Mouse (Mus musculus) hindbrain, postnatal 0 days (tissue): Measurements from ENCODE around the gene Dusp16. TPM values are rescaled to one million over a fixed set of nuclear protein-coding genes. Genes with fewer than 3 reads are reported as not detected.

Experiments
- ATAC-seq: fragments of 200-750 bp; cut with Nextera tagmentation; 2 replicates; pipeline ENCODE4 v1.8.0; 2017; ENCODE audit warnings: mild to moderate bottlenecking, moderate TSS enrichment, moderate library complexity
- DNase-seq: peaks from one replicate; pipeline ENCODE4 v3.0.0-alpha.2; 2015; ENCODE audit warnings: low spot score
- H3K27ac ChIP-seq: fragments of 300-500 bp; sonication (generic); 2 replicates; pipeline ENCODE4 v1.5.1; 2014; ENCODE audit warnings: mild to moderate bottlenecking
- H3K27me3 ChIP-seq: fragments of 300-500 bp; sonication (generic); 2 replicates; pipeline ENCODE4 v1.6.1; 2014; ENCODE audit warnings: low read length, mixed read lengths; ENCODE audit not compliant: insufficient read depth
- H3K36me3 ChIP-seq: fragments of 300-500 bp; sonication (generic); 2 replicates; pipeline ENCODE4 v1.6.1; 2014; ENCODE audit warnings: low read length, mixed read lengths; ENCODE audit not compliant: insufficient read depth
- H3K4me1 ChIP-seq: fragments of 300-500 bp; sonication (generic); 2 replicates; pipeline ENCODE4 v1.6.1; 2014; ENCODE audit warnings: antibody characterized with exemption, low read length, mixed read lengths; ENCODE audit not compliant: insufficient read depth
- H3K4me2 ChIP-seq: fragments of 300-500 bp; sonication (generic); 2 replicates; pipeline ENCODE4 v1.6.1; 2014; ENCODE audit warnings: low read depth, mild to moderate bottlenecking, low read length, moderate library complexity, mixed read lengths
- H3K4me3 ChIP-seq: fragments of 300-500 bp; sonication (generic); 2 replicates; pipeline ENCODE4 v1.5.1; 2014; ENCODE audit warnings: low read length
- H3K9ac ChIP-seq: fragments of 300-500 bp; sonication (generic); replicated peaks from 2 replicates; pipeline ENCODE4 v1.6.1; 2014; ENCODE audit warnings: mild to moderate bottlenecking, low read length, moderate library complexity, mixed read lengths
- H3K9me3 ChIP-seq: fragments of 300-500 bp; sonication (generic); 2 replicates; pipeline ENCODE4 v1.6.1; 2016; ENCODE audit warnings: low read length, mixed read lengths
- CTCF ChIP-seq: IDR thresholded peaks from 2 replicates; pipeline ENCODE4 v1.5.1; 2016; ENCODE audit warnings: antibody characterized with exemption, control low read depth, low read depth
- WGBS: fragments of 180-500 bp; shearing (Covaris S2); extraction: QIAGEN DNeasy Blood & Tissue Kit; methylation state at CpG from one replicate; pipeline ENCODE4 v1.1.7; 2014; 5-methylcytosine and 5-hydroxymethylcytosine counted together
- polyA plus RNA-seq: library from polyadenylated mRNA; unstranded; fragments of >200 nt; fragmentation: Nextera tagmentation; extraction: Ambion mirVana; gene quantifications from 2 replicates; pipeline ENCODE4 v1.2.1, GENCODE M21; 2015
- total RNA-seq: library from RNA; depleted of rRNA; stranded (reverse); fragments of >200 nt; gene quantifications from 2 replicates; pipeline ENCODE4 v1.2.3, GENCODE M21; 2014

The Dusp16 gene
- total and polyA plus RNA-seq, 2 experiments from 2014 or later: 4.1 to 7.8 TPM

DNA sequence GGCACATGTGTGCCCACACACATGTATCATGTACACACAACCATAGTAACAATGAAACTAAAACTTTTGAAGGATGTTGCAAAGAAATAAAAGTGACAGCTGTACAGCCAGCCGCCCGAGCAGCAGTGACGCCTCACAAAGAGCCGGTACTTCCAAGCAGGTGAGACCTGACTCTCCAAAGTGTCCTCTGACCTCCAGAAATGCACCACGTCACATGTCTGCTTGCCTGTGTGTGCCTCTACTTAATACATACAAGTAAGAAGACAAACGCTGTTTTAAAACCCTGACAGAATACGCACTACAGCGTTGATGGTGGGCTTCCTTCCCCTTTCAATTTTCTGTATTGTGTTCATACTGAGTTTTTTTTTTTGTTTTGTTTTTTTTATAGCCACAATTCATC, 69.5 kb downstream of the Dusp16 start:
- no peaks in the 10 kb centered on the region for H3K4me1 ChIP-seq
- H3K9ac ChIP-seq: no peak overlapping the region
- WGBS: 93% methylated on average over 8 of the region's 8 CpGs
- DNase-seq: no peak
- no peak for TF ChIP-seq CTCF
- H3K36me3 ChIP-seq: 0 out of 2 replicates have a peak, but pooled peaks cover 7% of the 10 kb centered on the region
- no peak overlapping the region for H3K4me3 ChIP-seq
- no peaks in the 10 kb centered on the region for H3K9me3 ChIP-seq
- no peaks in the 10 kb centered on the region for H3K27me3 ChIP-seq
- H3K27ac ChIP-seq: no peak overlapping the region
- no peak overlapping the region for H3K4me2 ChIP-seq
- ATAC-seq: no peak

DNA sequence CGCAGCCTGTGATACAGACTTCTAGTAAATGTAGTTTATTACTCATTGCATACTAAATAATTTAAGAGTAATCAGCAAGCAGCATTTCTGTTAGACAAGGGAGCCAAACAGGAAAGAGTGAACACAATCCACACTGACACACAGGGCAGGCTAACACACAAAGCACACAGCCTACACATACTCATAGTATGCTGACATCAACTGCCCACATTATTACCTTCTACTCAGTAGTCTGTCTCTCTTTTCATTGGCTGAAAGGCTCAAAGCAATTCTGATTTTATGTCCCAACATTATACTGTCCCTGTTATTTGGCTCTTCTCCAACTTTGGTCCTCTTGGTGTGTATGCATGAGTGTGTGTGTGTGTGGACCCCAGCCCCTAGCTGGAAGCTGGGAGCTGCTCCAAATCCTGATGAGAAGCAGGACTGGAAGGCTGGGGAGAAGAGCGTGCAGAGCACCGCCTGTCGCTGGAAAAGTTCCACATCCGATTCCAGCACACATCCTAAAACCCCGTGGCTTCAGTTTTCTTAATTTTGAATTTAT, 70.6 kb downstream of the Dusp16 start:
- no peak overlapping the region for H3K4me2 ChIP-seq
- ATAC-seq: no peak
- H3K27ac ChIP-seq: no peak overlapping the region
- H3K4me3 ChIP-seq: no peak overlapping the region
- TF ChIP-seq CTCF: no peak
- H3K9ac ChIP-seq: no peak overlapping the region
- 66% methylated on average over 6 of the region's 6 CpGs for WGBS
- no peak for DNase-seq
- H3K36me3 ChIP-seq: 0 out of 2 replicates have a peak, but pooled peaks cover 7% of the 10 kb centered on the region
- H3K27me3 ChIP-seq: no peaks in the 10 kb centered on the region
- H3K4me1 ChIP-seq: no peaks in the 10 kb centered on the region
- no peaks in the 10 kb centered on the region for H3K9me3 ChIP-seq

DNA sequence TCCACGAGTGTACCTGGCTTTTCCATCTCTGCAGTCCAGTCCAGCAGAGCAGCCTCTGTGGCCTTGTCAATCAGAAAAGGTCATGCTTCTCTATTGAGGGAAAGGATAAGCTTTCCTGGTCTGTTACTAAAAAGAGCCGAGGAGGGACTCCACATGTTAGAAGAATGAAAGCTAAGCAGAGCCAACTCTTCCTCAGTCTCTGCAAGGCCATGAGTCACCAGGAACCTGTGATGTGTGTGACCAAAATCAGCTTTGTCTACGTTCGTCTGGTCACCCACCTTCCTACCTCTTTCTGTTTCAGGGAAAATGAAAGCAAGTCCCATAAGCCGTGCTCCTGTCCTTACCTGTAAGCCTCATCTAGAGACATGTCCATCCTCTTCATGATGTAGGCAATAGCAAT, 72.3 kb downstream of the Dusp16 start:
- TF ChIP-seq CTCF: no peak
- Histone ChIP-seq H3K27me3 (no peaks in the 10 kb centered on the region), H3K4me2 (no peak overlapping the region), H3K27ac (no peak overlapping the region), H3K9me3 (no peaks in the 10 kb centered on the region), H3K4me3 (no peak overlapping the region), H3K4me1 (no peaks in the 10 kb centered on the region), H3K9ac (no peak overlapping the region), H3K36me3 (0 out of 2 replicates have a peak, but pooled peaks cover 8% of the 10 kb centered on the region)
- DNase-seq (no peak), ATAC-seq (no peak)
- WGBS: 92% methylated on average over 5 of the region's 5 CpGs

GRCm38 (mm10) chr6:134719156-134719555, 73.3 kb downstream of the Dusp16 start:
- H3K27me3 ChIP-seq: no peaks in the 10 kb centered on the region
- 89% methylated on average over 5 of the region's 5 CpGs for WGBS
- ATAC-seq: no peak

DNA sequence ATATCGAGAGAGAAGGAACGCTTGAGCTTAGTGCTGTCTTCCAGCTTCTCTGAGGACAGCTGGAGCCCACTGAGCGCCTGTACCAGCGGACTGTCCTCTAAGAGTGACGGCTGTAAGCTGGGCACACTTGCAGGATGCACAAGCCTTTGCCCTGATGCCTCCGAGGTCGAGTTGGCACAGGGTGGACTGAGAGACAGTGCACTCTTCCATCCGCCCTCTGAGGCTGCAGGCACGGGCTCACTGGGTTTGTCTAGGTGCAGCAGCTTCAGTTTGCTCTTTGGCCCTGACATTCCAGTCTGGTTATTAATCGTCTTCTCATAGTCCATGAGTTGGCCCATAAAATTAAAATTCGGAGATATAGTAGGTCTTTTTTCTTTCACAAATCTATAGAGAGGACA, 73.8 kb downstream of the Dusp16 start:
- Histone ChIP-seq H3K4me1 (no peaks in the 10 kb centered on the region), H3K4me3 (no peak overlapping the region), H3K4me2 (no peak overlapping the region), H3K27ac (no peak overlapping the region), H3K9me3 (no peaks in the 10 kb centered on the region), H3K9ac (no peak overlapping the region), H3K36me3 (0 out of 2 replicates have a peak, but pooled peaks cover 14% of the 10 kb centered on the region), H3K27me3 (no peaks in the 10 kb centered on the region)
- WGBS: 92% methylated on average over 11 of the region's 11 CpGs
- ATAC-seq (no peak), DNase-seq (no peak)
- no peak for TF ChIP-seq CTCF

More at GRCm38 (mm10) chr6:134719156-134719555, 73.3 kb downstream of the Dusp16 start:
- Histone ChIP-seq H3K4me3 (no peak overlapping the region), H3K4me1 (no peaks in the 10 kb centered on the region), H3K9me3 (no peaks in the 10 kb centered on the region), H3K27ac (no peak overlapping the region), H3K4me2 (no peak overlapping the region), H3K36me3 (0 out of 2 replicates have a peak, but pooled peaks cover 14% of the 10 kb centered on the region), H3K9ac (no peak overlapping the region)
- no peak for DNase-seq
- no peak for TF ChIP-seq CTCF

- H3K4me1 ChIP-seq: no peaks in the 10 kb centered on the region
- ATAC-seq: no peak
These were observed 74.3 kb downstream of the Dusp16 start for GRCm38 (mm10) chr6:134717886-134718667.

GRCm38 (mm10) chr6:134716168-134716587, 76.2 kb downstream of the Dusp16 start:
- WGBS: 88% methylated on average over 6 of the region's 6 CpGs
- TF ChIP-seq CTCF: no peak
- DNase-seq (no peak), ATAC-seq (no peak)
- Histone ChIP-seq H3K27ac (no peak overlapping the region), H3K4me3 (no peak overlapping the region), H3K4me1 (no peaks in the 10 kb centered on the region), H3K9ac (no peak overlapping the region), H3K4me2 (no peak overlapping the region), H3K36me3 (0 out of 2 replicates have a peak, but pooled peaks cover 14% of the 10 kb centered on the region), H3K9me3 (no peaks in the 10 kb centered on the region), H3K27me3 (no peaks in the 10 kb centered on the region)

More at GRCm38 (mm10) chr6:134717886-134718667, 74.3 kb downstream of the Dusp16 start:
- H3K9ac ChIP-seq: no peak overlapping the region
- no peak overlapping the region for H3K4me3 ChIP-seq
- no peak for TF ChIP-seq CTCF
- H3K9me3 ChIP-seq: no peaks in the 10 kb centered on the region
- no peak overlapping the region for H3K4me2 ChIP-seq
- no peak overlapping the region for H3K27ac ChIP-seq
- WGBS: 88% methylated on average over 20 of the region's 20 CpGs
- 0 out of 2 replicates have a peak, but pooled peaks cover 14% of the 10 kb centered on the region for H3K36me3 ChIP-seq
- no peak for DNase-seq
- no peaks in the 10 kb centered on the region for H3K27me3 ChIP-seq
